Mouse (Mus musculus): ENCODE results near the gene Tmem107. TPM values are rescaled to one million over a fixed set of nuclear protein-coding genes. Genes with fewer than 3 reads are reported as not detected.

Gene Tmem107
- polyA plus RNA-seq, 1 experiment from 2014 or later: 43.5 TPM

DNA sequence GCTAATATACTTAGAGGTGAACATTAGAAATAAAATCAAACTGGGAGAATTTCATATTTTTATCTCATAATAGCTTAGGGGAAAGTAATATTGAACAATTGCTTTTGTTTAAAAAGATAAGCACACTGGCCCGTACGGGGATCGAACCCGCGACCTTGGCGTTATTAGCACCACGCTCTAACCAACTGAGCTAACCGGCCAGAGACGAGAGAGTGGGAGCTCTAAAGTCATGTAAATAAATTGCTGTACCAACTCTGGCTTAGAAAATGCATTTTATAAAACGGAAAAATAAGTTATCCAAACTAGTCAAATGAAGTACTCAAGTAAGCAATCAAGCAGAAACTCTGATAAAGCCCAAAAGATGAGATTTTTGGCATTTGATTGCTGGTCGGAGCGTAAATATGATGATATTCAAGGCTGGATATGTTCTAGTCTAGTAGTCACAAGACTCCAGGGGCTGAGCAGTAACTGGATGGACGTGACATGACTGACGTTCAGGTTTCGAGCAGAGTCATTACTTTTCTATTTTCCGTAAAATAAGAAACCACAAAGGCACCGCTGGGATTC lies 8.3 kb upstream of the Tmem107 start:
- DNase-seq (ENCODE audit: low spot score): peak; percentile 80
- ATAC-seq (ENCODE audit: insufficient read depth, low FRiP score, low TSS enrichment): no peak
- Histone ChIP-seq H3K4me3 (ENCODE audit: low read depth, low read length) (peak overlapping the region; percentile 76), H3K36me3 (ENCODE audit: control insufficient read depth, insufficient read depth, low read length) (no peaks in the 10 kb centered on the region), H3K9me3 (ENCODE audit: control insufficient read depth, low read length) (no peaks in the 10 kb centered on the region), H3K4me1 (ENCODE audit: control insufficient read depth, insufficient read depth, low read length) (peaks cover 35% of the 10 kb centered on the region), H3K27ac (ENCODE audit: low read depth, low read length) (no peak overlapping the region), H3K4me2 (ENCODE audit: low read depth) (peak overlapping the region; percentile 44), H3K9ac (ENCODE audit: low read length) (no peak overlapping the region), H3K27me3 (ENCODE audit: control insufficient read depth, insufficient read depth, low read length) (no peaks in the 10 kb centered on the region)
- 1% methylated on average over 17 of the region's 17 CpGs for WGBS

DNA sequence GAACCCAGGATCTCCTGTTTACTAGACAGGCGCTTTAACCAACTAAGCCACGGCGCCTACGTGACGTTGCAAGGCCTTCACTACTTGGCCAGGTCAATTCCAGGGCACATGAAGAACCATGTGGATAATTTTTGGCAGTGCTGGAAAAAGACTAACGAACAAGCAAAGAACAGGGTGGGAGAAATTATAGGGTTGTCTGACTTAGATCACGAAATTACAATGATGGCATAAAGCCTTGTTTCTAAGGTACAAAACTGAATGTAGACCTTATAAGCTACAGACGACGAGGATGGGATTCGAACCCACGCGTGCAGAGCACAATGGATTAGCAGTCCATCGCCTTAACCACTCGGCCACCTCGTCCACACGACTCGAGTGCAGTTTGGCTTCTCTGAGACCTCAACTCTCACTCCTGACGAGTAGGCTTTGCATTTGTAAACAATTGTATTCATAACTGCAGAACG lies 7.8 kb upstream of the Tmem107 start:
- ATAC-seq (ENCODE audit: insufficient read depth, low FRiP score, low TSS enrichment): peak; percentile 59
- H3K4me2 ChIP-seq (ENCODE audit: low read depth): peak overlapping the region; percentile 77
- under 1% methylated on average over 19 of the region's 19 CpGs for WGBS

DNA sequence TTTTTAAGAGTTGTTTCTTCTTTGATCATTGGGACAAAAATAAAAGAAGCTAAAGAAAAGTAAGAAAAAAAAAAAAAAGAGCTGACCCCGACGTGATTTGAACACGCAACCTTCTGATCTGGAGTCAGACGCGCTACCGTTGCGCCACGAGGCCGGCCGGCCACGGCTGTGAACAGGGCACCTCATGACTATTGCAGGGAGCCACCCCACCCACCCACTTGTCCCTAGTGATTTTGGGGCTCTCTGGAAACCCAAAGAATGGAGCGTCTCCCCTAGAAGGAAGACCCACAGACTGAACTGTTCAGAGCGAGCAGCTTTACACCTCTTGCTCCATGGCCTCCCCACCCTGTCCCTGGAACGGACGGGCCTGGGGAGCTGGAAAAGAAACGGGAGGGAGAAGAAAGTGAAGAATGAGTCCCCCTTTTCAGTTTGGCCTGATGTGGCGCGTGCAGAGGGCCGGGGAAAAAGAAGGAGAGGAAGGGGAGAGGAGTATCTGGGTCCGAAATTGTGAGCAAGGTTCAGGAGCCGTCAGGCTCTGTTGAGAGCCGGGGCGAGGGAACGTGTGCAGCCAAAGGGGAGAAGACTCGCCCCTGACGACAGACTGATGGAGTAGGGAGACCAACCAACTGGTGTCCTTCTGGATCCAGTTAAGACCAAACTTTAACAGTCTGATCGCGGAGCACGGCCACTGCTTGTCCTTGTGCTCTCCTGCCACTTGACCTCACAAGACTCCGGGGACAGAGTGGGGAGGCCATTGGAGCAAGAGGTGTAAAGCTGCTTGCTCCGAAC lies 7.0 kb upstream of the Tmem107 start:
- under 1% methylated on average over 31 of the region's 31 CpGs for WGBS
- ATAC-seq (ENCODE audit: insufficient read depth, low FRiP score, low TSS enrichment) (peak; percentile 21; the same call in 1 of the 2 replicates), DNase-seq (ENCODE audit: low spot score) (peak; percentile 88)
- Histone ChIP-seq H3K9ac (ENCODE audit: low read length) (peak overlapping the region; percentile 66), H3K27ac (ENCODE audit: low read depth, low read length) (peak overlapping the region; percentile 44; the same call in 1 of the 2 replicates), H3K4me3 (ENCODE audit: low read depth, low read length) (peak overlapping the region; percentile 76), H3K36me3 (ENCODE audit: control insufficient read depth, insufficient read depth, low read length) (no peaks in the 10 kb centered on the region), H3K4me1 (ENCODE audit: control insufficient read depth, insufficient read depth, low read length) (peaks cover 31% of the 10 kb centered on the region), H3K9me3 (ENCODE audit: control insufficient read depth, low read length) (no peaks in the 10 kb centered on the region), H3K4me2 (ENCODE audit: low read depth) (peak overlapping the region; percentile 77), H3K27me3 (ENCODE audit: control insufficient read depth, insufficient read depth, low read length) (no peaks in the 10 kb centered on the region)

More for the DNA sequence above, 7.8 kb upstream of the Tmem107 start:
- no peaks in the 10 kb centered on the region for H3K27me3 ChIP-seq (ENCODE audit: control insufficient read depth, insufficient read depth, low read length)
- peak; percentile 96 for DNase-seq (ENCODE audit: low spot score)
- peaks cover 35% of the 10 kb centered on the region for H3K4me1 ChIP-seq (ENCODE audit: control insufficient read depth, insufficient read depth, low read length)
- H3K9ac ChIP-seq (ENCODE audit: low read length): no peak overlapping the region; the same call in 1 of the 2 replicates
- no peaks in the 10 kb centered on the region for H3K9me3 ChIP-seq (ENCODE audit: control insufficient read depth, low read length)
- no peak overlapping the region for H3K27ac ChIP-seq (ENCODE audit: low read depth, low read length)
- H3K36me3 ChIP-seq (ENCODE audit: control insufficient read depth, insufficient read depth, low read length): no peaks in the 10 kb centered on the region
- peak overlapping the region; percentile 76 for H3K4me3 ChIP-seq (ENCODE audit: low read depth, low read length)

DNA sequence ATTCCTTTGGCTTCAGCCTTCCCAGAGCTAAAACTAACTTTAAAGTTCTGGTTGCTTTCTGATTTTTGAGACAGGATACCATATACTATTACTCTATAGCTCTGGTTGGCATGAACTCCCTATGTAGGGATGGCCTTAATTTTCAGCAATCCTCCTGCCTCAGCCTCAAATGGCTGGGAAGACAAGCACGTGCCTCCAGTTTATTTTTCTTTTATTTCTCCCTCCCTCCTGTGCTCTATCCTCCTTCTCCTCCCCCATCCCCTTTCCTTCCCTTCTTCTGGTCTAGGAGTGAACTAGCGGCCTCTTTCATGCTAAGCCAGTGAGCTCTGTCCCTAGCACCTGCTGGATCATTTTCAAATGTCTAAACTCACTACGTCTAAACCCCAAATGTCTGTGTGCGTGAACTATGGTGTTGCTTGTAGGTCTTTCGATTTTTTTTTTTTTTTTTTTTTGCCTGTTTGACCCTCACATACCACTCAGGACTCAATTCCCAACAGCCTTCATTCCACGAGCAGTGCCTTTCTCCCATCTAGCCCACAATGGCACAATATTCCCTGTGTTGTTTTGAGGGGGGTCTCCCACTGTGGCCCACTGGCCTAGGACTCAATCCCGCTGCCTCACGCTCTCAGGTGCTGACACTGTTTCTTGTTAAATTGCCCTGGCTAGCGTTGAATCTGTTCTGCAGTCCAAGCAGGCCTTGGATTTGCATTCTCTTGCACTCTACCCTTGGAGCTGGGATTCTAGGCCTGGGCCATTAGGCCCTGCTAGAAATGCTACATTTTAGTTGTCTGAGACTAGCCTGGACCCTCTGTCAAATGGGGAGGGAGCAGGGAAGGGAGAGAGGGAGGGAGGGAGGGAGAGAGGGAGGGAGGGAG lies 6.1 kb upstream of the Tmem107 start:
- H3K36me3 ChIP-seq (ENCODE audit: control insufficient read depth, insufficient read depth, low read length): no peaks in the 10 kb centered on the region
- no peaks in the 10 kb centered on the region for H3K9me3 ChIP-seq (ENCODE audit: control insufficient read depth, low read length)
- H3K27ac ChIP-seq (ENCODE audit: low read depth, low read length): no peak overlapping the region
- WGBS: 48% methylated on average over 9 of the region's 9 CpGs
- ATAC-seq (ENCODE audit: insufficient read depth, low FRiP score, low TSS enrichment) (no peak), DNase-seq (ENCODE audit: low spot score) (no peak)
- peaks cover 27% of the 10 kb centered on the region for H3K4me1 ChIP-seq (ENCODE audit: control insufficient read depth, insufficient read depth, low read length)
- peak overlapping the region; percentile 77 for H3K4me2 ChIP-seq (ENCODE audit: low read depth)
- H3K27me3 ChIP-seq (ENCODE audit: control insufficient read depth, insufficient read depth, low read length): no peaks in the 10 kb centered on the region
- peak overlapping the region; percentile 76 for H3K4me3 ChIP-seq (ENCODE audit: low read depth, low read length)
- H3K9ac ChIP-seq (ENCODE audit: low read length): peak overlapping the region; percentile 66; the same call in 1 of the 2 replicates

DNA sequence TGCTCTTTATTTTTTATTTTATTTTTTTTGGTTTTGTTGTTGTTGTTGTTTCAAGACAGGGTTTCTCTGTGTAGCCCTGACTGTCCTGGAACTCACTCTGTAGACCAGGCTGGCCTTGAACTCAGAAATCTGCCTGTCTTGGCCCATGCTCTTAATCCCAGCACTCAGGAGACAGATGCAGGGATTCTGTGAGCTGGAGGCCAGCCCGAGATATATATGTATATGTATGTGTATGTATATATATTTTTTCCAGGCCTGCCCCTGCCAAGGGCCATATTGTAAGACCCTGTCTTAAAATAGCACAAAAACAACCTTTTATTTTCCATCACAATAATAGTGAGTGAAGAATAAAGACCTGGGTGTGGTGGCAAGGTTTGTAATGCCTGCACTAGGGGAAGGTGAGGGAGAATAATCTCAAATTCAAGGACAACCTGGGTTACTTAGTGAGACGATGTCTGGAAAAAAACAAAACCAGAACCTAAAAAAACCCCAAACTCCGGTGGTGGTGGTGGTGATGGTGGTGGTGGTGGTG lies 5.1 kb upstream of the Tmem107 start:
- no peak for ATAC-seq (ENCODE audit: insufficient read depth, low FRiP score, low TSS enrichment)
- Histone ChIP-seq H3K9ac (ENCODE audit: low read length) (no peak overlapping the region), H3K9me3 (ENCODE audit: control insufficient read depth, low read length) (no peaks in the 10 kb centered on the region), H3K4me1 (ENCODE audit: control insufficient read depth, insufficient read depth, low read length) (peaks cover 26% of the 10 kb centered on the region), H3K4me2 (ENCODE audit: low read depth) (peak overlapping the region; percentile 75; the same call in 1 of the 2 replicates), H3K27ac (ENCODE audit: low read depth, low read length) (no peak overlapping the region), H3K27me3 (ENCODE audit: control insufficient read depth, insufficient read depth, low read length) (no peaks in the 10 kb centered on the region), H3K36me3 (ENCODE audit: control insufficient read depth, insufficient read depth, low read length) (no peaks in the 10 kb centered on the region), H3K4me3 (ENCODE audit: low read depth, low read length) (no peak overlapping the region)
- 62% methylated on average over 3 of the region's 3 CpGs for WGBS
- no peak for DNase-seq (ENCODE audit: low spot score)

- 3% methylated on average over 28 of the region's 29 CpGs for WGBS
- no peaks in the 10 kb centered on the region for H3K9me3 ChIP-seq (ENCODE audit: control insufficient read depth, low read length)
- no peak overlapping the region for H3K27ac ChIP-seq (ENCODE audit: low read depth, low read length)
Observed at GRCm38 (mm10) chr11:69066163-69066861, 4.3 kb upstream of the Tmem107 start.

GRCm38 (mm10) chr11:69066956-69067355 lies 3.6 kb upstream of the Tmem107 start:
- H3K36me3 ChIP-seq (ENCODE audit: control insufficient read depth, insufficient read depth, low read length): no peaks in the 10 kb centered on the region
- ATAC-seq (ENCODE audit: insufficient read depth, low FRiP score, low TSS enrichment) (no peak), DNase-seq (ENCODE audit: low spot score) (peak; percentile 89)
- H3K27me3 ChIP-seq (ENCODE audit: control insufficient read depth, insufficient read depth, low read length): no peaks in the 10 kb centered on the region
- peak overlapping the region; percentile 75 for H3K4me2 ChIP-seq (ENCODE audit: low read depth)
- no peaks in the 10 kb centered on the region for H3K9me3 ChIP-seq (ENCODE audit: control insufficient read depth, low read length)
- no peak overlapping the region for H3K27ac ChIP-seq (ENCODE audit: low read depth, low read length)
- WGBS: 9% methylated on average over 8 of the region's 8 CpGs
- H3K9ac ChIP-seq (ENCODE audit: low read length): no peak overlapping the region
- peaks cover 13% of the 10 kb centered on the region; the same call in 1 of the 2 replicates for H3K4me1 ChIP-seq (ENCODE audit: control insufficient read depth, insufficient read depth, low read length)
- H3K4me3 ChIP-seq (ENCODE audit: low read depth, low read length): peak overlapping the region; percentile 33

More at GRCm38 (mm10) chr11:69066163-69066861, 4.3 kb upstream of the Tmem107 start:
- peak; percentile 40 for DNase-seq (ENCODE audit: low spot score)
- Histone ChIP-seq H3K4me1 (ENCODE audit: control insufficient read depth, insufficient read depth, low read length) (peaks cover 18% of the 10 kb centered on the region), H3K27me3 (ENCODE audit: control insufficient read depth, insufficient read depth, low read length) (no peaks in the 10 kb centered on the region), H3K9ac (ENCODE audit: low read length) (peak overlapping the region; percentile 46), H3K36me3 (ENCODE audit: control insufficient read depth, insufficient read depth, low read length) (no peaks in the 10 kb centered on the region), H3K4me3 (ENCODE audit: low read depth, low read length) (peak overlapping the region; percentile 33), H3K4me2 (ENCODE audit: low read depth) (peak overlapping the region; percentile 75)
- ATAC-seq (ENCODE audit: insufficient read depth, low FRiP score, low TSS enrichment): no peak

DNA sequence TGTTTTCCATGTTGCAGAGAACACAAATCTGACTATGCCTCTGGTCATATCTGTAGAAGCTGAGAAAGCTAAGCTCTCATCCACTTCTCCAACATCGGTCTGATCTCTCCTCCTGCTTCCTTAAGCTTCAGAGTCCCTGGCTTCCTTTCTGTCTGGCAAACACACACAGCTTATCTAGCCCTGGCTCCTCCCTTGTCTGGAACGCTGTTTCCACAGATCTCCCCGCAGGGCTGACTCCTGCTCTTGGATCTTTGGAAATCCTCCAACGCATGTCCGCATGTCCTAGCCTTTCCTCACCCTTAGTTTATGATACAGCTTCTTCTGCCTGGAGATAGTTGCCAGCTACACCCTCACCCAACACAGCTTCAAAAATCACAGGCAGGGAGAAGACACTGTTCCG lies 3.0 kb upstream of the Tmem107 start:
- ATAC-seq (ENCODE audit: insufficient read depth, low FRiP score, low TSS enrichment): no peak
- Histone ChIP-seq H3K4me3 (ENCODE audit: low read depth, low read length) (no peak overlapping the region), H3K27ac (ENCODE audit: low read depth, low read length) (no peak overlapping the region), H3K9ac (ENCODE audit: low read length) (no peak overlapping the region), H3K27me3 (ENCODE audit: control insufficient read depth, insufficient read depth, low read length) (no peaks in the 10 kb centered on the region), H3K9me3 (ENCODE audit: control insufficient read depth, low read length) (no peaks in the 10 kb centered on the region), H3K36me3 (ENCODE audit: control insufficient read depth, insufficient read depth, low read length) (no peaks in the 10 kb centered on the region), H3K4me2 (ENCODE audit: low read depth) (no peak overlapping the region), H3K4me1 (ENCODE audit: control insufficient read depth, insufficient read depth, low read length) (peaks cover 14% of the 10 kb centered on the region)
- WGBS: 66% methylated on average over 6 of the region's 6 CpGs
- DNase-seq (ENCODE audit: low spot score): no peak
